Mouse (Mus musculus) ES-E14 (cell line): Measurements from ENCODE around the gene Erich6. TPM values are rescaled to one million over a fixed set of nuclear protein-coding genes. Genes with fewer than 3 reads are reported as not detected.

Experiments
- DNase-seq: peaks from one replicate; pipeline ENCODE4 v3.0.0-alpha.2; 2013; ENCODE audit warnings: low read depth, low spot score
- H3K27ac ChIP-seq: 2 replicates; pipeline ENCODE4 v1.5.1; 2012; ENCODE audit warnings: low read depth, mild to moderate bottlenecking, low read length, moderate library complexity, mixed read lengths; ENCODE audit not compliant: poor library complexity, insufficient read depth, severe bottlenecking
- H3K36me3 ChIP-seq: 2 replicates; pipeline ENCODE4 v1.6.1; 2012; ENCODE audit warnings: mild to moderate bottlenecking, low read length, moderate library complexity, mixed read lengths; ENCODE audit not compliant: control insufficient read depth, poor library complexity, insufficient read depth, severe bottlenecking
- H3K4me1 ChIP-seq, 2 experiments: fragments of 150-350 bp in 1 of 2; sonication (generic) in 1 of 2; 2 replicates each; pipeline ENCODE4 v1.6.1; 2012; ENCODE audit warnings: low read length in 2 of 2, mild to moderate bottlenecking in 1 of 2, mixed read lengths in 1 of 2; ENCODE audit not compliant: control insufficient read depth in 2 of 2, insufficient read depth in 2 of 2, poor library complexity in 1 of 2
- H3K4me3 ChIP-seq, 2 experiments: fragments of 150-350 bp in 1 of 2; sonication (generic) in 1 of 2; 2 replicates each; pipeline ENCODE4 v1.5.1; 2012; ENCODE audit warnings: low read length in 2 of 2, low read depth in 1 of 2, mild to moderate bottlenecking in 1 of 2, mixed read lengths in 1 of 2; ENCODE audit not compliant: insufficient read depth in 1 of 2, poor library complexity in 1 of 2, severe bottlenecking in 1 of 2
- H3K9ac ChIP-seq: 2 replicates; pipeline ENCODE4 v1.6.1; 2012; ENCODE audit warnings: low read depth, mild to moderate bottlenecking, low read length, mixed read lengths; ENCODE audit not compliant: poor library complexity, insufficient read depth, severe bottlenecking
- H3K9me3 ChIP-seq: fragments of 150-350 bp; sonication (generic); 2 replicates; pipeline ENCODE4 v1.6.1; 2012; ENCODE audit warnings: low read depth, mild to moderate bottlenecking, low read length; ENCODE audit not compliant: control insufficient read depth, insufficient read depth
- CHD2 ChIP-seq: IDR thresholded peaks from 2 replicates; pipeline ENCODE4 v1.6.1; 2014; ENCODE audit warnings: mild to moderate bottlenecking, low read depth, low read length, inconsistent platforms
- HCFC1 ChIP-seq: IDR thresholded peaks from 2 replicates; pipeline ENCODE4 v1.6.1; 2012; ENCODE audit warnings: low read length, inconsistent platforms, borderline replicate concordance; ENCODE audit not compliant: insufficient read depth
- MAFK ChIP-seq: IDR thresholded peaks from 2 replicates; pipeline ENCODE4 v1.6.1; 2014; ENCODE audit warnings: mild to moderate bottlenecking, low read depth, low read length, inconsistent platforms; ENCODE audit not compliant: insufficient read depth
- ZC3H11A ChIP-seq: IDR thresholded peaks from 2 replicates; pipeline ENCODE4 v1.6.1; 2012; ENCODE audit warnings: low read depth, mild to moderate bottlenecking, inconsistent platforms, low read length, borderline replicate concordance
- ZNF384 ChIP-seq: IDR thresholded peaks from 2 replicates; pipeline ENCODE4 v1.6.1; 2012; ENCODE audit warnings: low read depth, low read length, inconsistent platforms
- in situ Hi-C, 2 experiments: fragments of 600-800 bp; cut with MboI; formaldehyde crosslinking; loops; one replicate each; pipeline ENCODE4 v1.15.1; 2025; ENCODE audit warnings: low sequenced_read_pairs in 2 of 2, inconsistent platforms in 1 of 2; ENCODE audit not compliant: unreplicated experiment in 2 of 2
- total RNA-seq: library from RNA; depleted of rRNA; stranded (reverse); fragments of 300-350 nt; gene quantifications from 2 replicates; pipeline ENCODE4 v1.2.3, GENCODE M21; 2012

Erich6 gene
- total RNA-seq, 1 experiment, result not detected

GRCm38 (mm10) chr3:58682336-58682735, 45.3 kb upstream of the Erich6 start:
- in situ Hi-C loops, result no loop called here
- no peak for TF ChIP-seq MAFK
- TF ChIP-seq CHD2, result no peak
- TF ChIP-seq ZC3H11A, result no peak
- TF ChIP-seq ZNF384, result no peak
- TF ChIP-seq HCFC1, result no peak

GRCm38 (mm10) chr3:58681831-58682230, 44.8 kb upstream of the Erich6 start:
- in situ Hi-C loops, result no loop called here
- peaks cover 0 to 4% of the 10 kb centered on the region in 2 experiments; a peak in 1 of 4 replicates for H3K4me1 ChIP-seq
- no peaks in the 10 kb centered on the region for H3K36me3 ChIP-seq
- H3K9ac ChIP-seq, result no peak overlapping the region
- no peak for DNase-seq
- no peak overlapping the region for H3K27ac ChIP-seq
- H3K4me3 ChIP-seq, result no peak overlapping the region
- TF ChIP-seq HCFC1 (no peak), MAFK (no peak), ZNF384 (no peak), ZC3H11A (no peak), CHD2 (no peak)
- H3K9me3 ChIP-seq, result no peaks in the 10 kb centered on the region

More at GRCm38 (mm10) chr3:58682336-58682735, 45.3 kb upstream of the Erich6 start:
- Histone ChIP-seq H3K9ac (no peak overlapping the region), H3K4me1 (peaks cover 0 to 4% of the 10 kb centered on the region in 2 experiments; a peak in 1 of 4 replicates), H3K27ac (no peak overlapping the region), H3K9me3 (no peaks in the 10 kb centered on the region), H3K36me3 (no peaks in the 10 kb centered on the region), H3K4me3 (no peak overlapping the region)
- no peak for DNase-seq

GRCm38 (mm10) chr3:58680943-58681637, 44.1 kb upstream of the Erich6 start:
- Histone ChIP-seq H3K9me3 (no peaks in the 10 kb centered on the region), H3K4me1 (peaks cover 2 to 4% of the 10 kb centered on the region in 2 experiments; a peak in 1 of 4 replicates), H3K27ac (no peak overlapping the region), H3K36me3 (no peaks in the 10 kb centered on the region), H3K4me3 (no peak overlapping the region), H3K9ac (no peak overlapping the region)
- no peak for DNase-seq
- in situ Hi-C loops, result no loop called here
- TF ChIP-seq HCFC1 (no peak), CHD2 (no peak), ZNF384 (no peak), ZC3H11A (no peak), MAFK (no peak)

GRCm38 (mm10) chr3:58679996-58680395, 43.0 kb upstream of the Erich6 start:
- H3K4me1 ChIP-seq, result peaks cover 2 to 4% of the 10 kb centered on the region in 2 experiments; a peak in 1 of 4 replicates
- peaks cover 2% of the 10 kb centered on the region; the same call in 1 of the 2 replicates for H3K36me3 ChIP-seq
- no peaks in the 10 kb centered on the region for H3K9me3 ChIP-seq
- in situ Hi-C loops, result no loop called here
- H3K9ac ChIP-seq, result no peak overlapping the region
- H3K4me3 ChIP-seq, result no peak overlapping the region
- no peak for TF ChIP-seq HCFC1
- TF ChIP-seq ZNF384, result no peak
- TF ChIP-seq ZC3H11A, result no peak
- no peak for TF ChIP-seq MAFK
- no peak for TF ChIP-seq CHD2
- H3K27ac ChIP-seq, result no peak overlapping the region
- DNase-seq, result no peak
